Mouse (Mus musculus) adrenal gland, postnatal 0 days (tissue): ENCODE data around the gene Gm21863. TPM values are rescaled to one million over a fixed set of nuclear protein-coding genes. Genes with fewer than 3 reads are reported as not detected.

Experiments used
- polyA plus RNA-seq: library from polyadenylated mRNA; unstranded; fragments of >200 nt; fragmentation: Nextera tagmentation; extraction: Ambion mirVana; gene quantifications from 2 replicates; pipeline ENCODE4 v1.2.1, GENCODE M21; 2015

The Gm21863 gene
- polyA plus RNA-seq, result not detected in 2 replicates

GRCm38 (mm10) chr12:19953869-19954555, at the start of gene Gm21863:
Gene Gm21863 (plus strand): TSS chr12:19954505.

